Mouse (Mus musculus) small intestine, adult 2 months (tissue): ENCODE data around the gene Wwox.

ENCODE experiments used
- CTCF ChIP-seq: fragments of 200-500 bp; IDR thresholded peaks from 2 replicates; pipeline ENCODE4 v1.5.1; 2012; ENCODE audit warnings: low read depth, mild to moderate bottlenecking, control low read depth, inconsistent platforms, low read length, moderate library complexity, mixed read lengths; ENCODE audit not compliant: insufficient replicate concordance, insufficient read length; ENCODE audit errors: extremely low read depth
- POLR2A ChIP-seq: fragments of 200-500 bp; IDR thresholded peaks from 2 replicates; pipeline ENCODE4 v1.6.1; 2012; ENCODE audit warnings: low read depth, mild to moderate bottlenecking, control low read depth, inconsistent platforms, low read length, moderate library complexity

DNA sequence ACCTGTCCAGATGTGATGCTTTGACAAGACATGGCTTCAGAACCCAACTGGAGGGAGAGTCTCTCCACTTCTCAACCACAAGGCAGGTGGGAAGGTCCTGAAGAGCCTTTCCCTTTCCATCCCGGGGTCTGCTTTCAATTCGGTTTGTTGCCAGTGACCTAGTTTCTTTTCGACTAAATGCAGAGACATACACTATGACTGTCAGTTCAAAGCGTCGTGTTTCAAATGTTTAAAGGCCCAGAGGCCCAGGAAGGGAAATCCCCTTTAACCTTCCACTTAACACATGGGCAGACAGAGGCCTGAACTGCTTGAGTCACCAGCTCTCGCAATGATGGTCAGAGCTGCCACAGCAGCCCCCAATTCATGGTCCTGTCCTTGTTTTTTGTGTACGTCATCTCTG lies 606.3 kb downstream of the Wwox start:
- TF ChIP-seq POLR2A (no peak), CTCF (no peak)
